Mouse (Mus musculus) layer of hippocampus, adult 2 months (tissue): ENCODE data around the gene Fxyd2. TPM values are rescaled to one million over a fixed set of nuclear protein-coding genes. Genes with fewer than 3 reads are reported as not detected.

Experiments
- DNase-seq, 2 experiments: peaks; one replicate each; pipeline ENCODE4 v3.0.0; 2022; ENCODE audit warnings: low spot score in 2 of 2
- H3K27ac ChIP-seq: fragments of 200-600 bp; 2 replicates; pipeline ENCODE4 v1.8.1; 2022
- H3K4me3 ChIP-seq: fragments of 200-600 bp; 2 replicates; pipeline ENCODE4 v1.8.1; 2022; ENCODE audit warnings: mild to moderate bottlenecking
- CTCF ChIP-seq: fragments of 200-600 bp; conservative IDR thresholded peaks from 2 replicates; pipeline ENCODE4 v1.8.1; 2022; ENCODE audit warnings: antibody characterized with exemption, mild to moderate bottlenecking, moderate library complexity
- total RNA-seq, 2 experiments: library from RNA; stranded (reverse); gene quantifications; 2 replicates each; pipeline ENCODE4 v1.2.3; 2021

The Fxyd2 gene
- total RNA-seq, 2 experiments from 2014 or later: 10.2 to 10.9 TPM

- Histone ChIP-seq H3K4me3 (no peak overlapping the region), H3K27ac (no peak overlapping the region)
- no peak for DNase-seq
- no peak for TF ChIP-seq CTCF
Observed at GRCm38 (mm10) chr9:45376427-45376826, 23.0 kb upstream of the Fxyd2 start.

- no peak for DNase-seq
- H3K4me3 ChIP-seq: no peak overlapping the region
- H3K27ac ChIP-seq: no peak overlapping the region
- no peak for TF ChIP-seq CTCF
Observed at GRCm38 (mm10) chr9:45376883-45377282, 22.6 kb upstream of the Fxyd2 start.

GRCm38 (mm10) chr9:45380411-45381251, 18.8 kb upstream of the Fxyd2 start:
- DNase-seq: no peak
- H3K27ac ChIP-seq: no peak overlapping the region
- no peak overlapping the region for H3K4me3 ChIP-seq
- TF ChIP-seq CTCF: no peak

GRCm38 (mm10) chr9:45382336-45382735, 17.1 kb upstream of the Fxyd2 start:
- DNase-seq: peak in 1 of 2 experiments; percentile 36
- no peak for TF ChIP-seq CTCF
- H3K27ac ChIP-seq: no peak overlapping the region; the same call in 1 of the 2 replicates
- no peak overlapping the region for H3K4me3 ChIP-seq

- no peak overlapping the region for H3K27ac ChIP-seq
- no peak for TF ChIP-seq CTCF
- DNase-seq: no peak
Observed at GRCm38 (mm10) chr9:45382834-45383233, 16.6 kb upstream of the Fxyd2 start.

GRCm38 (mm10) chr9:45383883-45384282, 15.6 kb upstream of the Fxyd2 start:
- H3K27ac ChIP-seq: no peak overlapping the region
- H3K4me3 ChIP-seq: no peak overlapping the region
- no peak for DNase-seq
- no peak for TF ChIP-seq CTCF

More at GRCm38 (mm10) chr9:45382834-45383233, 16.6 kb upstream of the Fxyd2 start:
- H3K4me3 ChIP-seq: no peak overlapping the region

- peak; percentile 35; the same call in 1 of the 2 replicates for TF ChIP-seq CTCF
- Histone ChIP-seq H3K4me3 (no peak overlapping the region), H3K27ac (no peak overlapping the region)
- no peak for DNase-seq
Observed at GRCm38 (mm10) chr9:45386698-45387097, 12.8 kb upstream of the Fxyd2 start.

- Histone ChIP-seq H3K4me3 (no peak overlapping the region), H3K27ac (no peak overlapping the region)
- peak; percentile 76 to 92 for DNase-seq
- TF ChIP-seq CTCF: peak; percentile 99
Observed at GRCm38 (mm10) chr9:45388385-45388994, 11.0 kb upstream of the Fxyd2 start.

GRCm38 (mm10) chr9:45389596-45389995, 9.9 kb upstream of the Fxyd2 start:
- no peak for DNase-seq
- Histone ChIP-seq H3K27ac (no peak overlapping the region), H3K4me3 (no peak overlapping the region)
- TF ChIP-seq CTCF: no peak

GRCm38 (mm10) chr9:45391299-45391698, 8.2 kb upstream of the Fxyd2 start:
- no peak for TF ChIP-seq CTCF
- no peak overlapping the region for H3K4me3 ChIP-seq
- no peak for DNase-seq
- no peak overlapping the region for H3K27ac ChIP-seq

- no peak for DNase-seq
- Histone ChIP-seq H3K4me3 (no peak overlapping the region), H3K27ac (no peak overlapping the region)
- TF ChIP-seq CTCF: no peak
Observed at GRCm38 (mm10) chr9:45395218-45395617, 4.3 kb upstream of the Fxyd2 start.

GRCm38 (mm10) chr9:45395796-45396195, 3.7 kb upstream of the Fxyd2 start:
- H3K27ac ChIP-seq: no peak overlapping the region
- no peak for DNase-seq
- TF ChIP-seq CTCF: no peak
- H3K4me3 ChIP-seq: no peak overlapping the region

GRCm38 (mm10) chr9:45398336-45398735, 1.1 kb upstream of the Fxyd2 start:
- TF ChIP-seq CTCF: no peak
- Histone ChIP-seq H3K27ac (no peak overlapping the region), H3K4me3 (no peak overlapping the region)
- DNase-seq: no peak

GRCm38 (mm10) chr9:45401851-45402250, 2.4 kb downstream of the Fxyd2 start:
- no peak for TF ChIP-seq CTCF

More at GRCm38 (mm10) chr9:45401851-45402250, 2.4 kb downstream of the Fxyd2 start:
- Histone ChIP-seq H3K27ac (no peak overlapping the region), H3K4me3 (no peak overlapping the region)
- DNase-seq: no peak
